Mouse (Mus musculus): Measurements from ENCODE around the gene Tpcn1.
"Not testable (repeated sequence)": the region's sequence is repeated elsewhere in the genome, so short reads cannot be mapped to it uniquely, and the experiment has no call there.

Gene Tpcn1

GRCm38 (mm10) chr5:120512911-120513555, 75.4 kb downstream of the Tpcn1 start:
- no peak for DNase-seq (ENCODE audit: low spot score in 2 of 2)

- peak in 1 of 2 experiments; percentile 58 for DNase-seq (ENCODE audit: low spot score in 2 of 2)
These were observed 76.7 kb downstream of the Tpcn1 start for GRCm38 (mm10) chr5:120511643-120512220.

GRCm38 (mm10) chr5:120510982-120511642, 77.4 kb downstream of the Tpcn1 start, which contains the start of gene Slc8b1:
Slc8b1 (plus strand) TSS chr5:120511168.
- peak; percentile 97 to 98 for DNase-seq (ENCODE audit: low spot score in 2 of 2)

GRCm38 (mm10) chr5:120507311-120507710, 81.2 kb downstream of the Tpcn1 start:
- DNase-seq (ENCODE audit: low spot score in 2 of 2), result no peak

- DNase-seq (ENCODE audit: low spot score in 2 of 2), result no peak
These were observed 82.0 kb downstream of the Tpcn1 start for GRCm38 (mm10) chr5:120506490-120506889.

GRCm38 (mm10) chr5:120505781-120506180, 82.7 kb downstream of the Tpcn1 start:
- DNase-seq (ENCODE audit: low spot score in 2 of 2), result no peak

GRCm38 (mm10) chr5:120505368-120505767, 83.1 kb downstream of the Tpcn1 start:
- peak; percentile 76 to 86 for DNase-seq (ENCODE audit: low spot score in 2 of 2)

- DNase-seq (ENCODE audit: low spot score in 2 of 2), result peak; percentile 56 to 80
These were observed 85.2 kb downstream of the Tpcn1 start, which contains the start of gene Plbd2 for GRCm38 (mm10) chr5:120503144-120503795. Plbd2 (minus strand) TSS chr5:120503625.

GRCm38 (mm10) chr5:120502675-120503143, 85.8 kb downstream of the Tpcn1 start:
- no peak for DNase-seq (ENCODE audit: low spot score in 2 of 2)

GRCm38 (mm10) chr5:120502147-120502621, 86.3 kb downstream of the Tpcn1 start:
- no peak for DNase-seq (ENCODE audit: low spot score in 2 of 2)

GRCm38 (mm10) chr5:120500609-120501008, 87.9 kb downstream of the Tpcn1 start:
- DNase-seq (ENCODE audit: low spot score in 2 of 2), result not testable (repeated sequence)

GRCm38 (mm10) chr5:120499202-120499601, 89.3 kb downstream of the Tpcn1 start:
- DNase-seq (ENCODE audit: low spot score in 2 of 2), result no peak

- no peak for DNase-seq (ENCODE audit: low spot score in 2 of 2)
These were observed 91.4 kb downstream of the Tpcn1 start for GRCm38 (mm10) chr5:120497071-120497470.

- no peak for DNase-seq (ENCODE audit: low spot score in 2 of 2)
These were observed 92.7 kb downstream of the Tpcn1 start for GRCm38 (mm10) chr5:120495703-120496226.

- DNase-seq (ENCODE audit: low spot score in 2 of 2), result peak; percentile 39 to 66
These were observed 93.3 kb downstream of the Tpcn1 start for GRCm38 (mm10) chr5:120495064-120495702.

- DNase-seq (ENCODE audit: low spot score in 2 of 2), result no peak
These were observed 94.5 kb downstream of the Tpcn1 start for GRCm38 (mm10) chr5:120493873-120494395.

- no peak for DNase-seq (ENCODE audit: low spot score in 2 of 2)
These were observed 95.0 kb downstream of the Tpcn1 start for GRCm38 (mm10) chr5:120493440-120493839.

- no peak for DNase-seq (ENCODE audit: low spot score in 2 of 2)
These were observed 96.0 kb downstream of the Tpcn1 start for GRCm38 (mm10) chr5:120492437-120492836.

- DNase-seq (ENCODE audit: low spot score in 2 of 2), result peak in 1 of 2 experiments; percentile 41
These were observed 97.7 kb downstream of the Tpcn1 start for GRCm38 (mm10) chr5:120490679-120491192.

- DNase-seq (ENCODE audit: low spot score in 2 of 2), result no peak
These were observed 100.6 kb downstream of the Tpcn1 start for GRCm38 (mm10) chr5:120487844-120488243.
